Mouse (Mus musculus) right cerebral cortex, adult 2 months (tissue): ENCODE measurements around the gene Fhod1.

Experiments
- DNase-seq, 2 experiments: peaks; one replicate each; pipeline ENCODE4 v3.0.0; 2021 to 2022; ENCODE audit warnings: low spot score in 2 of 2

Fhod1 gene

DNA sequence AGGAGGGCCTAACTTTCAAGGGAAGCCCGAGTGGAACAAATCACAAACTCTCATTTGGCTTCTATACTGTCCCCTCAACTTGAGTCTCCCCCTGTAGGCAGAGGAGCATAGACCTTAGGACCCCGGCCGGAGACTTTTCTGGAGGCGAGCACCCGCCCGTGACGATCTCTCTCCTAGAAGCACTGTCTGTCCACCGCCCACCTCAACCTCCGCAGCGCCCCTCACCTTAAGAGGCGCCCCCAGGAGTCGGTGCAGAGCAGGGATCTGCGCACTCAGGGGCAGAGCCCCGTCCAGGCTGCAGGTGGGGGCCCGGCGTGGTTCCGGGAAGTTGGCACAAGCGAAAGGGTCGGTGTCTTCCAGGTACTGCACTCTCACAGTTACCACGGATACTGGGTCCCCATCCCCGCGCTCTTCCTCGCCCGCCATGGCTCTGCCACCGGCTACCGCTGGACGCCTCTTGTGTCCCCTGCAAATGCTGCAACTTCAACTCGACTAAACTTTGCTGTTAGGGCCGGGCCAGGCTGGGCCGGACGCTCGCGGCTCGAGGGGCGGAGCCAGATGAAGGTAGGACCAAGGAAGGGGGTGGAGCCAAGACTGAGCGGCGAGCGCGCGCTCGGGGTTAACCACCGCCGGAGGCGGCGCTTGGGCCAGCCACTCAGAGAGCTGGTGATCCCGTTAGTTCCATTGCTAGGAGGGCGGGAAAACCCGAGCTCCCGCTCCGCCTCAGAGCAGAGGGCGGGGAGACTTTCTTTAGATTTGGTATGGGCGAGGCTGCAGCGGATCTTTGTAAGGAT is at the start of gene Fhod1:
Gene Fhod1, minus strand, starts transcription at position 526 of the 794 bp plus-strand sequence.
- peak; percentile 83 to 84 for DNase-seq

DNA sequence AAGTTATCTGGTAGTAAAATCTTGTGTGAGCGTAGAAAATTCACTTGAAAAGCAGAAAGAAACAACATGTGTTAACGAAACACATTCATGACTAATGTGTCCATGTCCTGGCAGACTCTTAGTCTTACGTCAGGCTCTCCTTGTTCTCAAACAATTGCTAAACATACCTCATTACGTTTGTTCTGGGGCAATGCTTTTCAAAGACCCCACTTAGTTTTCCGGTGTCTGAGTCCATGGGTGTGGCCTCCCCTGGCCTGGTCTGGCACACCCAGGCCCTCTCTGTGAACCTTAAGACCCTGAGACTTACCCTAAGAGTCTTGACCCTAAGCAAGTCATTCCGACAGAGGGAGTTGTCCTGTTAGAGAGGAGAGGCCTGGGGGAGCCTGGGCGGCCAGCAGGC is 46.2 kb upstream of the Fhod1 start:
- DNase-seq, result no peak

DNA sequence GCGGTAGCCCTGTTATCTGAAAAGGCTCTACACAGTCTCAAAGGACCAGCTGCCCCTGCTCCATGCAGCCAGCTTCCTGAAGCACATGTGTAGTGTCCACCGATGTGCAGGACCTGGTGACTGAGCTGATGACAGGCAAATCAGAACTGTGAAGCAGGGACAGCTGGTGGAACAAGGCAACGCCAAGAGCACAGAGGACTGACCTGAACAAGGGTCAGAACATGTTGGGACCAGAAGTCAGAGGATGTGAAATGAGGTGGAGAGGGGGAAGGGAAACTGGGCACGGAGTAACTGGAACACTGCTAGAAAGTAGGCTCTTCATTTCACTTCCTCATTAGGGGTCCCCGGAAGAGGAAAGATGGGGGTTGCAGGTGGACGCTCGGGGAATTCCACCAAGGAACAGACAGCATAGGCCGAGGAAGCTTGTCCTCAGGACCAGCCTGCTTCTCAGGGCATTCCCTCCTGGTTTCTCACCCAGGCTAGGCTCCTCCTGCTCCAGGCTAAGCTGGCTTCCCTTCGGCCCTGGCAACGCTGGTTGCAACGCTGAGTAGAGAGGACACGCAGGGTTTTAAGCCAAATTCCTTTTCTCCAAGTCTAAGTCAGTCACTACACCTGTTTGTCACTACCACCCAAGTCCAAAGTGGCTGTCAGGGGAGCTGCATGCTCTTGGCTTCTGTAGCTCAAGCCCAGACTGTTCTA is 45.5 kb upstream of the Fhod1 start:
- no peak for DNase-seq

DNA sequence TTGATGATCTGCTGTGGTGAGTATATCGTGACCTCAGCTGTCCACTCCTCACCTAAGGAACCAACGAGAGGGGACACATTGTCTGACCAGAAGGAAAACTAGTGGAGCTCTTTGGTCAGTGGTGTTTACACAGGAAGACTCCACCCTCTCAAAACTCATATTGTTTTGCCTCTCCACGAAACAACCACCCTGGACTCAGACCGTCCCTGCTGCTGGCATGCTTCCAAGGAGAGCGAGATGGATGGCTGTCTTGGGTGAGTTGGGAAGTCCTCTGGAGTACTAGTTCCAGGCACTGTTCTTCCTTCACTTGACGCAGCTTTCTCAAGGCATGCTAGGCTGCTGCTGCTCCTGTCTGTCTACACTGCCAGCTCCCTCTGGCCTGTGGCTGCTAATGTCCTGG is 41.3 kb upstream of the Fhod1 start:
- DNase-seq, result no peak

DNA sequence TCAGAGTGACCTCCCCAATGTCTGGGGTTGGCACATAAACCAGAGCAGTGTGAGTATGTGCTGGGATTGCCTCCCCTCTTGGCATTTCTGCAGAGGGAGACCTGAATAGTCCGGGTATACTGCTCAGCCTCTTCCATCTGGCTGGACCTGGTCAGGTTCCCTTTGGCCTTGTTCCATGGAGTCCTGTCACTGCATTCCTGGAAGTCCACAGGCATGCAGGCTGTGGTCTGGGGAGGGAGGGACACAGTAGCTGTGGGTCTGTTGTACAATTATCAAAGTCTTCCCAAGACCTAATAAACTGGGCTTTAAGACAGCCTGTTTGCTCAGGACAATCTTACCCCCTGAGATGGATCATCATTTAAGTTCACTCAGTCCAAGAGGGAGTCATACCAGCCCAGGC is 39.4 kb upstream of the Fhod1 start:
- no peak for DNase-seq

DNA sequence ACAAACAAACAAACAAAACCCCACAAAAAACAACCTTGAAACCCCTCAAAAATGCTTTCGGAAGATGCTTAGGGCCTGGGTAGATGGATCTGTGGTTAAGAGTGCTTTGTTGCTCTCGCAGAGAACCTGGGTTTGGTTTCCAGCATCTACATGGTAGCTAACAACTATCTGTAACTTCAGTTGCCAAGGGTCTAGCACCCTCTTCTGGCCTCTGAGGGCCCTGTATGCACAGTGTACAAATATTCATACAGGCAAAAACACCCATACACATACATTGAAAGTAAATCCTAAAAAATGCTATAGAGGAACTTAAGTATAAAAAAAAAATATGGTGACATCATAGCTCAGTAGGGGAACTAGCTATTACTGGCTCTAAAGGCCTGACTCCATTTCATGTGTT is 36.3 kb upstream of the Fhod1 start:
- no peak for DNase-seq

DNA sequence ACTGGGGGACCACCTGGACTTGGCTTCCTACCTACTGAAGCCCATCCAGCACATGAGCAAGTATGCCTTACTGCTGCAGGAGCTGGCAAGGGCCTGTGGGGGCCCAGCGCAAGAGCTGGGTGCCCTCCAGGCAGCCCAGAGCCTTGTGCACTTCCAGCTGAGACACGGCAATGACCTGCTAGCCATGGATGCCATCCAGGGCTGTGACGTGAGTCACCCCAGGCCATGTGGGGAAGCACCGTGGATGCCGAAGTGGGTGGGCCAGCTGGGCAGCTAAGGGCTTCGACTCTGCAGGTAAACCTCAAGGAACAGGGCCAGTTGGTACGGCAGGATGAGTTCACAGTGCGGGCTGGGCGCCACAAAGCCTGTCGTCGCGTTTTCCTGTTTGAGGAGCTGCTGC is 32.6 kb upstream of the Fhod1 start:
- DNase-seq, result no peak

DNA sequence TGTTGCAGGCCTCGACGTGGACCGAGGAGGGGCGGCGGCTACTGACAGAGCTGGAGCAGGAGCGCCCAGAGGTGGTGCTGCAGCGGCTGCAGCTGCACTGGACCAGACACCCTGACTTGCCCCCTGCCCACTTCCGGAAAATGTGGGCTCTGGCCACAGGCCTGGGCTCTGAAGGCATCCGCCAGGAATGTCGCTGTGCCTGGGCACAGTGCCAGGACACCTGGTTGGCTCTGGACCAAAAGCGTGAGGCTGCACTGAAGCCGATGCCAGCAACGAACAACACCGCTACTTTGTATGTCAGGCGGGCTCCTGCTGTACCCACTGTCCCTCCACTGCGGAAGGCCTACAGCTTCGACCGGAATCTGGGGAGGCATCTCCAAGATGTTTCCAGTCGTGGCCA is 30.9 kb upstream of the Fhod1 start:
- DNase-seq, result no peak

DNA sequence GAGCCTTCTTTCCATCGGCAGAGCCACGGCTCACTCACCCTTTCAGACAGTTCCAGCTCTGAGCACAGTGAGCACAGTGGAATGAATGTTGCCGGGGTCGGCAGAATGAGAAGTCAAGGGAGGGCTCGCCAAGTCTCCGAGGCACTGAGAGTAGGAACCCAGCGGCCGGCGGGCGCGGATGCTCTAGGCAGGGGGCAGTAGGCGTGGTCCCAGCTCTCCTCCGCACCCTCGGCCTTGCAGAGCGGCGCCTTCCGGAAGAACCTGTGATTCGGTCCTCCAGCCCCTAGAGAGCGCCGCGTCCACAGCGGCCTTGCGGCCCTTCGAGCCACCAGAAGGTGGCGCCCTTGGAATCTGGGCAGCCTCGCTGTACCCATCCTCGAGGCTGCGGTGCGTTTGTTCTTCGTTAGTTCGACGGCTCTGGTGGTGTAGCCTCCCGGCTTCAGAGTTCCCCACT is 26.8 kb upstream of the Fhod1 start:
- no peak for DNase-seq

DNA sequence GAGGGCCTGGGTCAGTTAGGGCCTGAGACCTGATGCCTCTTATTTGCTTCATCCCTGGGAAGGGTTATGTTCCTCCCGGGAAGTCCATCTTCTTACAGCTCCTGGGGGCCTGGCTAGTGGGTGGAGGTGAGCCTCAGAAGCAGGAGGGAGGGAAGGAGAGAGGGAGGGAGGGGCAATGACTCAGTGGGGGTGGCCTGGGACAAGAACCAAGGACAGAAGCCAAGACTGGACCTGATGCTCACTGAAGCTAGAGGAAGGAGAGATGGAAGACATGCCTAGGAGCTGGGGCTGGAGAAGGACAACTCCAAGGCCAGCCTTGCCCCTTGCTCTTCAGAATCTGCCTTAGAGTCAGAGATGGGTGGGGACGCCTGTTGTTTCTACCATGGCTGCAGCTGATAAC is 25.3 kb upstream of the Fhod1 start, which contains the start of gene Plekhg4:
Gene Plekhg4, plus strand, starts transcription at position 243 of the 400 bp plus-strand sequence.
- DNase-seq, result no peak

DNA sequence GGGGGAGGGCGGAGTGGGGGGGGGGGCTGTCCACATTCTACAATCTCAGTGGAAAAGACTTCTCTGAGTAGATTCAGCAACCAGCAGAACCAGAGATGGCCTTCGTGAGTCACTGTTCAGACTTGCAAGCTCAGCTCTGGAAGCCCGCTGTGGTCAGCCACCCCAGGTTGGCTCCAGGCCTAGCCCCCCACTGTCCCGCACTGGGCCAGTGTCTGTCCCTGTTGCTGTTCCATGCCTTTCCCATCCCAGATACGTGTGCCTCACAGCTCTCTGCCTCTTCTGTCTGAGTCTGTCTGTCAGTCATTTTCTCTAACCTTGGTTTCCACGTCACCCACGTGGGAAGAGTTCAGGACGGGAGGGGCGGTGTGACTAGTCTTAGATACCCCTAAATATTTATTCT is 24.7 kb upstream of the Fhod1 start:
- DNase-seq, result no peak

DNA sequence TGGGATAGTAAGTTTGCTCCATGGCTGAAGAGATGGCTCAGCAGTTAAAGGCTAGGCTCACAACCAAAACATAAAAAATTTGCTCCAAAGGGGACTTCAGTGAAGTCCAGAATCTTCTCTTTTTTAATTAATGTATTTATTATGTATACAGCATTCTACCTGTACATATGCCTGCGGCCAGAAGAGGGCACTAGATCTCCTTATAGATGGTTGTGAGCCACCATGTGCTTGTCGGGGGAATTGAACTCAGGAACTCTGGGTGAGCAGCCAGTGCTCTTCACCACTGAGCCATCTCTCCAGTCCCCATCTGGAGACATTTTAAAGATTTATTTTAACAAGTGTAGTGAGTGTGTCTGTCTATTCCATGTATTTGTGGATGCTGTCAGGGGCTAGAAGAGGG is 19.4 kb upstream of the Fhod1 start:
- DNase-seq, result no peak

DNA sequence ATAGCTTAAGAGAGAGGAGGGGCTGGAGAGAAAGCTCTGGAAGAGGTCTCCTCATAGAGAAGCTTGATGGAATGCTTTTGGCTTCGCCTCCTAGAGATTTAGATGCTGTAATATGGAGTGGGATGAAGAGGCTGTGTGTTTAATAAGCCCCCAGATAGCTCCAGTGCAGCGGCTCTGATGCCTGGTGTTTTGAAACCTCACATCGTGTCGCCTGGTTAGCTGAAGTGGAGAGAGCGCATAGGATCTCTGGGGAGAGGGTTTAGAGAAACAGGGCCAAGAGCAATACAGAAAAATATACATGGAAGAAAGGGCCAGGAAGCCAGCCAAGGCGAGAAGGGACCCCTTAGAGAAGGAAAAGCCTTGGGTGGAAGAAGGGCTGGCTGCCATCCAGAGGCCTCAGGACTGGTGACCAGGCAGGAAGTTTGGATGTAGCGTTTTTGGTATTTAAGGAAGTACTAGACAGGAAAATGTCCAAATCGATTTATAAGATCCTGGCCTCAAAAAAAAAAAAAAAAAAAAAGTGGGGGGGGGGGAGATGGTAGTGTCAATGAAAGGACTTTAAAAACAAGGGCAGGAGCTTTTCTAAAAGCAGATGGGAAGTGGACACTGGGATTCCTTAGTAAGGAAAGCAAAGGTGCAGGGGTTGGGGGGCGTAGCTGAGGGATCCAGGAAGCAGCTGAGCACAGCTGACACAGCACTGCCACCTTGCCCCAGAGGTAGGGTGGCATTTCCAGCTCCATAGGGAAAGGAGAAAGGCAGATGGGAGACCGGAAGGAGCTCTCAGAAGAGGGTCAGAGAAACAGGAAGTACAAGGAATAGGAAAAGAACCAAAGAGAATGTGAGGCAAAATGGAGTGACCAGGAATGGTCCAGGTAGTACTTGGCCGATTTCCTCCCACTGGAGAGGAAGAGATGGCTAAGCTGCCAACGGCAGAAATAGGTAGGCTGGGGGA is 14.3 kb upstream of the Fhod1 start:
- DNase-seq, result no peak

DNA sequence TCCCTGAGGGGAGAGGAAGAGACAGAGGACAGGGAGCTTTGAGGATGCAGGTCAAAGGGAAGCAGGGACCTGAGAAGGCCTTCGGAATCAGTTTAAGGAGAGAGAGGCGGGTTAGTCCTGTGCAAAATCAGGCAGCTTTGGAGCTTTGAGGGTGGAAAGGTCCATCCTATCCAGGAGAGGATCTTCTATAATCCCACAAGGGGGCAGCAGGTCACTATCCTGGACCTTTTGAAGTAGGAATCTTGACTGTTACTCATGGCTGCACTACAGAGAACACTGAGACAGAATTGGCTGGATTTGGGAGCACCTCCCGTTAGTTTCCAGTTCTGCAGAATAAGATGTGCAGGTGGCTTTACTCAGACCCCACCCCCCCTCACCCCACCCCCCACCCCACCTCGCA is 11.9 kb upstream of the Fhod1 start:
- DNase-seq, result no peak

DNA sequence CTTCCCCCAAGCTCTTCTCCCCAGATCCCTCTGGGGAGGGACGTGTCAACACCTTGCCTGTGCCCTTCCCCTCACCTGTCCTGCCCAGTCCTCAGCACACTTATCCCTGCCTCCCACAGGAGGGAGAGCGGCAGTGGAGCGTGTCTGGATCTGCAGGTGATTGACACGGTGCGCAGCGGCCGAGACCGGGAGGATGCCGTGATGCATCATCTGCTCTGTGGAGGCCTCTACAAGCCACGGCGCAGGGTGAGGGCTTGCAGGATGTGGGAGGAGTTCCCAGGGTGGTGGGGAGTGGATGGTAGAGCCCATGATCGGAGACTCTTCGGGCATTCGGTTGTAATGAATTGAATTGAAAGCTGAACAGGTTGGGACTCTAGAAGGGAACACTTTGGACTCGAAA is 11.5 kb upstream of the Fhod1 start:
- DNase-seq, result no peak

DNA sequence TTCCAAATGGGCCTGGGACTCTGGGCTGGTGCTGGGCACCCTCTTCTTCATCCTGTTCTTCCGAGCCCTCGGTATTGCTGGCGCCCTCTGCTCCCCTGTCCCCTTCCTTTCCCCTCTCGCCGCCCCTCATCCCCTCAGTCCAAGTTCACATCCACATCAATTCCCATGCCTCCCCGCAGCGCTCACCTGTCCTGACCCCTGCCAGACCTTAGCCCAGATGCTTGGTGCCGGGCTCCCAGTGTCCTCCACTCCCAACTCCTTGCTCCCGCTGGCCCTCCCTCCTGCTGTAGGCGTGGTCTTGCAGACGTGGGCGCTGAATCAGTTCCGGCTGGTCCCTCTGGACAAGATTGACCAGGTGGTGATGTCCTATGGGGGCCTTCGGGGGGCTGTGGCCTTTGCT is 8.9 kb upstream of the Fhod1 start:
- no peak for DNase-seq

DNA sequence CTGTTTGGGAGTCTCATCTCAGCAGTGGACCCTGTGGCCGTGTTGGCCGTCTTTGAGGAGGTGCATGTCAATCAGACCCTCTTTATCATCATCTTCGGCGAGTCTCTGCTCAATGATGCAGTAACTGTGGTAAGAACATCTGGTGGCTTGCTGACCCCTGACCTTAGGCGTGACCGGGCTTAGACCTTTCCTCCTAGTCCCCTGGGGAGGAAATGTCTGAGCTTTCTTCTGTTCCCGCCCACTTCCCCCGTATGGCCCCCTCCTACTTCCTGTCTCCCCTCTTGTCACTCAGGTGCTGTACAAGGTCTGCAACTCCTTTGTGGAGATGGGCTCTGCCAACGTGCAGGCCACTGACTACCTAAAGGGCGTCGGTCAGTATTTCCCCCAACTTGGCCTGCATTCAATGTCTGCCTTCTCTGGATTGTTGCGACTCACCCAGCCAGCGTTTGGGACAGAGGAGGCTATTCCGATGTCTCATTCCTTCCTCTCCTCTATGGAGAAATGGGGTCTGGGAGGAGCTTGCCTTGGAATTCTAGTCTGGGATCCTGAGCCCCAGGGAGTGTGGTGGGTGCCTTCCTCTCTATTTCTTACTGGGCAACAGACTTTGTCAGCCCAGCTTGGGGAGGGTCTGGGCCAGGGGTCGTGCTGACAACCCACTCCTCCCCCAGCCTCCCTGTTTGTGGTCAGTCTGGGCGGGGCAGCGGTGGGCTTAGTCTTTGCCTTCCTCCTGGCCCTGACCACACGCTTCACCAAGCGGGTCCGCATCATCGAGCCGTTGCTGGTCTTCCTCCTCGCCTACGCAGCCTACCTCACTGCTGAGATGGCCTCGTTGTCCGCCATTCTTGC is 7.6 kb upstream of the Fhod1 start:
- no peak for DNase-seq

DNA sequence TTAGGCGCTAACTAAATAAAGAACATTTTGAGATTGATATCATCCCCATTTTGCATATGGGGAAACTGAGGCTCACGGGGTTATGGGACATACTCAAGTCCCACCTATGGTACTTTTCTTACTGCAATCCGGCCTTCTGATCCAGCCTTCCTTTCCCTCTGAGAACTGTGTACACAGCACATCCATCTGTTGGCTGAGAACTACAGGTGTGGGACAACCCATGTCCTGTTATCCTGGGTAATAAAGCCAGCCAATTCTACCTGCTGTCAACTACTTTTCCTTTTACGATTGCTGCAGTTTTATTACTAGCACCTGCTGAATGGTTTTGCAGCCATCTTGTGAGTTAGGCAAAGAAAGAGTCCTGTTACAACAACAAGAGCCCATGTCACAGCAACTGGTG is 6.8 kb upstream of the Fhod1 start:
- no peak for DNase-seq

DNA sequence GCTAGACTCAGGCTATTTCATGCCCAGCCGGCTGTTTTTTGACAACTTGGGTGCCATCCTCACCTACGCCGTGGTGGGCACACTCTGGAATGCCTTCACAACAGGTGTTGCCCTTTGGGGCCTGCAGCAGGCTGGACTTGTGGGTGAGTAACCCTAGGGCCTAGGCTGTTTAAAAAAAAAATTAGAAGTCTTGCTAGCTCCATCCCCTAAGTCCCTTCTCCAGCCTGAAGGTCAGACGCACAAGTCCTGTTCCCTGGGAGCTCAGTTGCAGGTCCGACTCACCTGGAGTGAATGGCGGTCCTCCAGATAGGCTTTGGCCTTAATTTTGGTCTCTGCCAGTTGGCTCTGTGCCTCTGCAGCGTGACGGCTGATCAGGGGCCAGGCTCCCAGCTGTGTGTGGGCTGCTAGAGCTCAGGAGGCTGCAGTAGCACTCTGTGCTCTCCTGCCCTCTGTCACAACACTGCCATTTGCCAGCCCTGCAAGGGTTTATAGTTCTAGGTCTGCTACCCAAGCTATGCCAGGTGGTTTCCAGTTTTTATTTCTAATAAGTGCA is 5.9 kb upstream of the Fhod1 start:
- DNase-seq, result no peak

DNA sequence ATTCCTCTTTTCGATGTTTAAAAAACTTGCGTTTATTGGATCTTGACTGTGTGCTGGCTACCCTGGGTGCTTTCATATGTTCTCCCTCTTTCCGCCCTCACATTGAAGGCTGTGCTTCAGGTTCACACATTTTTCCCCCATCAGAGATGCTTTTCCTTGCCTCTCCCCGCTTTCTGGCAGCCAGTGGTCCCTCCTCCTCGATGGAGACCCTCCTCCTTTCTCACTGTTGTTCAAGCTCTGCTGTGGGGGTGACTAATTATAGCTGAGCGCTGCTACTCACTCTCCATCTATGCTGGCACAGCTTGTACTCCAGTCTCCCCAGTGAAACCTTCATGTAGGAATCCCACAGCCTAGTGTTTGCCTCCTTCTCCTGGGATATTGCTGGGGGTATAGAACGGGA is 2.4 kb upstream of the Fhod1 start:
- DNase-seq, result peak; percentile 20 to 29
